8 mouse cellular contexts compared by ENCODE assay signal in genomic region chr2:133430741-133431438, GRCm38 (mm10).
DNase-seq lines count a peak whose midpoint lies in the region; ATAC-seq and TF ChIP-seq lines count a peak whose summit lies in the region.

No protein-coding gene starts in this region.

- TF ChIP-seq CTCF in forebrain, postnatal 0 days (IDR thresholded peaks at IDR 0.05; ENCODE audit: low read depth) = peak; percentile 36; the same call in 1 of the 2 replicates
- TF ChIP-seq CTCF in lung, postnatal 0 days (IDR thresholded peaks at IDR 0.05) = peak; percentile 64

- 45% methylated on average over 4 of the region's 4 CpGs for WGBS in forebrain, postnatal 0 days
- 57% methylated on average over 4 of the region's 4 CpGs for WGBS in forebrain, embryonic 12.5 days
- 27% methylated on average over 4 of the region's 4 CpGs for WGBS in heart, embryonic 13.5 days
- WGBS in lung, postnatal 0 days = 45% methylated on average over 4 of the region's 4 CpGs

- no peak overlapping the region for H3K9ac ChIP-seq in forebrain, postnatal 0 days
- H3K9ac ChIP-seq in forebrain, embryonic 12.5 days = no peak overlapping the region
- H3K9ac ChIP-seq in heart, embryonic 13.5 days = no peak overlapping the region
- H3K9ac ChIP-seq in lung, postnatal 0 days (replicated peaks; ENCODE audit: low read depth) = no peak overlapping the region

- H3K4me2 ChIP-seq in forebrain, postnatal 0 days (ENCODE audit: low read depth) = no peak overlapping the region
- no peak overlapping the region for H3K4me2 ChIP-seq in forebrain, embryonic 12.5 days
- no peak overlapping the region for H3K4me2 ChIP-seq in heart, embryonic 13.5 days
- no peak overlapping the region for H3K4me2 ChIP-seq in lung, postnatal 0 days (replicated peaks; ENCODE audit: low read depth, low read length)

- no peaks in the 10 kb centered on the region for H3K27me3 ChIP-seq in forebrain, postnatal 0 days (ENCODE audit: insufficient read depth, low read length)
- no peaks in the 10 kb centered on the region for H3K27me3 ChIP-seq in forebrain, embryonic 12.5 days
- H3K27me3 ChIP-seq in heart, embryonic 13.5 days (replicated peaks) = no peaks in the 10 kb centered on the region
- H3K27me3 ChIP-seq in lung, postnatal 0 days (replicated peaks; ENCODE audit: insufficient read depth, low read length) = no peaks in the 10 kb centered on the region

- no peak overlapping the region for H3K27ac ChIP-seq in forebrain, postnatal 0 days (ENCODE audit: low read depth, low read length)
- no peak overlapping the region for H3K27ac ChIP-seq in forebrain, embryonic 12.5 days
- 0 out of 2 replicates have a peak overlapping the region, but pooled peaks have one; percentile 28 for H3K27ac ChIP-seq in heart, embryonic 13.5 days (replicated peaks)
- no peak overlapping the region for H3K27ac ChIP-seq in lung, postnatal 0 days (ENCODE audit: low read length)

- no peaks in the 10 kb centered on the region for H3K4me1 ChIP-seq in forebrain, postnatal 0 days (ENCODE audit: insufficient read depth)
- H3K4me1 ChIP-seq in forebrain, embryonic 12.5 days = no peaks in the 10 kb centered on the region
- H3K4me1 ChIP-seq in heart, embryonic 13.5 days = peaks cover 23% of the 10 kb centered on the region
- H3K4me1 ChIP-seq in lung, postnatal 0 days (ENCODE audit: insufficient read depth, low read depth, low read length) = no peaks in the 10 kb centered on the region

- no peak for ATAC-seq in forebrain, postnatal 0 days
- ATAC-seq in forebrain, embryonic 12.5 days (ENCODE audit: low FRiP score) = no peak
- no peak for ATAC-seq in heart, embryonic 13.5 days (ENCODE audit: extremely low read depth, insufficient number of reproducible peaks, low FRiP score, low TSS enrichment)
- ATAC-seq in lung, postnatal 0 days = no peak
- no peak for ATAC-seq in monocyte, adult 5-6 weeks (replicated peaks; ENCODE audit: insufficient number of reproducible peaks, low FRiP score, low TSS enrichment, poor library complexity, severe bottlenecking)

- no peak overlapping the region for H3K4me3 ChIP-seq in forebrain, postnatal 0 days (ENCODE audit: low read depth, low read length)
- H3K4me3 ChIP-seq in forebrain, embryonic 12.5 days (replicated peaks) = no peak overlapping the region
- no peak overlapping the region for H3K4me3 ChIP-seq in heart, embryonic 13.5 days
- H3K4me3 ChIP-seq in lung, postnatal 0 days (ENCODE audit: low read depth, low read length) = no peak overlapping the region

- DNase-seq in forebrain, postnatal 0 days = no peak
- DNase-seq in thymus, postnatal 4 days = peak; percentile 14
- DNase-seq in thymus, postnatal 14 days = no peak
- peak; percentile 63 for DNase-seq in lung, postnatal 0 days (ENCODE audit: low spot score)
- no peak for DNase-seq in left cerebral cortex, adult 18-20 months (ENCODE audit: low spot score in 2 of 2)

- H3K9me3 ChIP-seq in forebrain, postnatal 0 days (ENCODE audit: low read length) = no peaks in the 10 kb centered on the region
- H3K9me3 ChIP-seq in forebrain, embryonic 12.5 days = no peaks in the 10 kb centered on the region
- H3K9me3 ChIP-seq in heart, embryonic 13.5 days = no peaks in the 10 kb centered on the region
- H3K9me3 ChIP-seq in lung, postnatal 0 days (ENCODE audit: low read length) = no peaks in the 10 kb centered on the region

- no peaks in the 10 kb centered on the region for H3K36me3 ChIP-seq in forebrain, postnatal 0 days (ENCODE audit: insufficient read depth)
- no peaks in the 10 kb centered on the region for H3K36me3 ChIP-seq in forebrain, embryonic 12.5 days (replicated peaks)
- no peaks in the 10 kb centered on the region for H3K36me3 ChIP-seq in heart, embryonic 13.5 days
- H3K36me3 ChIP-seq in lung, postnatal 0 days (ENCODE audit: insufficient read depth, low read length) = no peaks in the 10 kb centered on the region

- no peak for TF ChIP-seq EP300 in lung, postnatal 0 days (IDR thresholded peaks at IDR 0.05)

Comparison
In these comparisons a context has a peak if more than half of its experiments do, and no peak if none do; other contexts are left out.
1. DNase-seq: peak in thymus, postnatal 4 days (single experiment) and lung, postnatal 0 days (single experiment); none in forebrain, postnatal 0 days (single experiment), thymus, postnatal 14 days (single experiment) and left cerebral cortex, adult 18-20 months (0 of 2).